Mouse (Mus musculus) bone marrow, adult 2 months (tissue): ENCODE data around the gene Myod1. TPM values are rescaled to one million over a fixed set of nuclear protein-coding genes. Genes with fewer than 3 reads are reported as not detected.
A peak's percentile ranks its signal among the peaks of the same experiment; 100 is the strongest.

Experiments
- H3K27ac ChIP-seq: fragments of 200-500 bp; 2 replicates; pipeline ENCODE4 v1.5.1; 2012; ENCODE audit warnings: low read depth, mild to moderate bottlenecking, control low read depth, inconsistent platforms, low read length; ENCODE audit not compliant: control insufficient read depth, poor library complexity, insufficient read depth
- H3K4me1 ChIP-seq: fragments of 200-500 bp; 2 replicates; pipeline ENCODE4 v1.6.1; 2011; ENCODE audit warnings: low read length; ENCODE audit not compliant: control insufficient read depth, insufficient read depth
- H3K4me3 ChIP-seq: fragments of 200-500 bp; replicated peaks from 2 replicates; pipeline ENCODE3; 2011; ENCODE audit warnings: mild to moderate bottlenecking, low read depth, low read length, control low read depth; ENCODE audit not compliant: control insufficient read depth
- CTCF ChIP-seq: fragments of 200-500 bp; IDR thresholded peaks from 2 replicates; pipeline ENCODE4 v1.5.1; 2011; ENCODE audit warnings: low read length, control low read depth; ENCODE audit not compliant: control insufficient read depth, insufficient read depth
- POLR2A ChIP-seq: fragments of 200-500 bp; IDR thresholded peaks from 2 replicates; pipeline ENCODE4 v1.6.1; 2011; ENCODE audit warnings: low read depth, mild to moderate bottlenecking, control low read depth, low read length, borderline replicate concordance; ENCODE audit not compliant: control insufficient read depth
- WGBS: fragments of 180-500 bp; shearing (Covaris S2); methylation state at CpG from one replicate; pipeline ENCODE4 v1.1.7; 2018; 5-methylcytosine and 5-hydroxymethylcytosine counted together
- polyA plus RNA-seq: library from polyadenylated mRNA; stranded (reverse); fragments of >200 nt; gene quantifications from 2 replicates; pipeline ENCODE4 v1.2.4, GENCODE M21; 2011; ENCODE audit warnings: low replicate concordance; ENCODE audit not compliant: missing spikeins, insufficient read depth, insufficient read length

Gene Myod1
- polyA plus RNA-seq, 1 experiment, result not detected

DNA sequence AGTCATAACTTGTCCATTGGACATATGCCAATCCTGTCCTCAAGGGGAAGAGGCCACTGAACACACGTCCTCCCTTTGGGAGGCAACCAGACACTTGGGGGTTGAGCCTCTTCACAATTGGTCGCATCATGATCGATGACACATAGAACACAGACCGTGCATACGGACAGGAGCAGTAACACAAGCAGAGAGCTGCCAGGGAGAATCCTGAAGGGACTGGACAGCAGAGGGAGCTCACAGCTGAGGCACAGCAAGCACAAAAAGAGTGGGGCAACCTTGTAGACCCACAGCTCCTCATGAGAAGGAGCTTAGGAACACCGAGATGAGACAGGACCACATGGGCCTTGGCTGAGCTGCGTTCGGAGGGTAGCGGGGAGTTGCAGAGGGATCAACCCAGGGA lies 4.4 kb downstream of the Myod1 start:
- Histone ChIP-seq H3K4me3 (no peak overlapping the region), H3K27ac (no peak overlapping the region), H3K4me1 (no peaks in the 10 kb centered on the region)
- WGBS, result 61% methylated on average over 9 of the region's 9 CpGs
- TF ChIP-seq CTCF (peak; percentile 25; the same call in 1 of the 2 replicates), POLR2A (no peak)

DNA sequence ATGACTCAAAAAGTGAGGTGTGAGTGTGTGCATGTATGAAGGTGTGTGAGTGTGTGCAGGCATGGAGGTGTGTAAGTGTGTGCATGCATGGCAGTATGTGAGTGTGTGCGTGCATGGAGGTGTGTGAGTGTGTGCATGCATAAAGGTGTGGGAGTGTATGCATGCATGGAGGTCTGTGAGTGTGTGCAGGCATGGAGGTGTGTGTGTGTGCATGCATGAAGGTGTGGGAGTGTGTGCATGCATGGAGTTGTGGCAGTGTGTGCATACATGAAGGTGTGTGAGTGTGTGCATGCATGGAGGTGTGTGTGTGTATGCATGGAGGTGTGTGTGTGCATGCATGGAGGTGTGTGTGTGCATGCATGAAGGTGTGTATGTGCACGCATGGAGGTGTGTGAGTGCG lies 11.2 kb downstream of the Myod1 start:
- Histone ChIP-seq H3K4me3 (no peak overlapping the region), H3K4me1 (peaks cover 5% of the 10 kb centered on the region; the same call in 1 of the 2 replicates), H3K27ac (no peak overlapping the region)
- WGBS, result 78% methylated on average over 3 of the region's 3 CpGs
- no peak for TF ChIP-seq CTCF
- TF ChIP-seq POLR2A, result no peak

DNA sequence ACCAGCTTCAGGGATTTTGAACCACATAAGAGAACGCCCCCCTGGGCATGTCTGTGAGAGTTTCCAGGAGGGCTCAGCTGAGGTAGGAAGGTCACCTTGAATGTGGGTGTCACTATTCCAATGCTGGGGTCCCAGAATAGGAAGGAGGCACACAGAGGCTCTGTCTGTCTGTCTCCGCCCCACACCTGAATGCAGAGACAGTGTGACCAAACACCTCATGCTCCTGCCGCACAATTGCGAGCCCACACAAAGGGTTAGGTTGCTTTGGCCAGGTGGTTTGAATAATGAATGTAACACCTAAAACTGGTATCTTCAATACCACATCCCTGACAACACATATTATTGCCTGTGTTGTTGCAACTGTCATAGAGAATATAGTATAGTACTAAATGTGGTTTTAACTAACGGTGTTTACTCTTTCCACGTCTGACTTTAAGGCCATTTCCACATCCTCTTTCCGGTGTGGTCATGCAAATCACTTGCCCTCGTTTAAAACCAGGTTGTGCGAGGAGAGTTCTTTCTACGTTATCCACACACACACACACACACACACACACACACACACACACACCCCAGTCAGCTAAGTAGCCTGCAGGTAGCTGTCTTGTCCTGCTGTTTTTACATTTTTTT lies 13.3 kb downstream of the Myod1 start:
- H3K27ac ChIP-seq, result 0 out of 2 replicates have a peak overlapping the region, but pooled peaks have one; percentile 18
- no peak for TF ChIP-seq POLR2A
- no peak for TF ChIP-seq CTCF
- H3K4me3 ChIP-seq, result no peak overlapping the region
- H3K4me1 ChIP-seq, result peaks cover 5% of the 10 kb centered on the region; the same call in 1 of the 2 replicates
- 21% methylated on average over 10 of the region's 10 CpGs for WGBS

DNA sequence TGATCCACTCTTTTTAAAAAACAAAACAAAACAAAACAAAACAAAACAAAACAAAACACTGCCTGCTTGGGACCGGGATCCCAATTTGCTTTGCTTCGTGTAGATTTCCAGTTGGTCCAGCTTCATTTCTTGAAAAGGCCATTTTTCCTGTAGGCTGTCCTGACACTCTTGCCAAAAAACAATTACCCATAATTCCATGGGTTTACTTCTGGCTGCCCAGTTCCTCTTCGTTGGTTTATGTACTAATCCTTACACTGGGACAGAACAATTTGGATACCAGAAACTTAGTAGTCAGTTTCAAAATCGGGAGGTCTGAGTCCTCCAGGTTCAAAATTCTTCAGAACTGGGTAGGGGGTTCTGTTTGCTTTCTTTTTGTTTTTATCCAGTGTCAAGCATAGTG lies 14.0 kb downstream of the Myod1 start:
- WGBS, result 28% methylated on average over 4 of the region's 4 CpGs
- Histone ChIP-seq H3K4me3 (no peak overlapping the region), H3K27ac (no peak overlapping the region), H3K4me1 (peaks cover 5% of the 10 kb centered on the region; the same call in 1 of the 2 replicates)
- TF ChIP-seq CTCF, result no peak
- TF ChIP-seq POLR2A, result no peak

DNA sequence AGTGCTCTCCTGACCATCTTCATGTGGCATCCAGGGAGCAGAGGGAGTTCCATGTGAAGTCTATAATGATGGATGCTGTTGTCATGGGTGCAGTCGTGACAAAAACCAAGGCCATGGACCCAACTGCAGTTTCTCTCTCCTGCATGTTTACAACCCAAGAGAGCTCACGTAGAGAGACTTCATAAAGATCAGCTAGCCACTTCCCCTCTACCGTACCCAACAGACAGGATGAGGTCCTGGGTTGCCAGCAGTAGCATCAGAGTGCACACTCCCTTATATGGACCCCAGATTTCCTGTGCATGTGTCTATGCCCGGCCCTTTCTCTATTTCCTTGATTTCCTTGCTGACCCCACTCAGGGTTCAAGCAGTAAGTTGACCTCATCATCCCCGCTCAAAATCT lies 15.4 kb downstream of the Myod1 start:
- Histone ChIP-seq H3K4me1 (peaks cover 5% of the 10 kb centered on the region; the same call in 1 of the 2 replicates), H3K4me3 (no peak overlapping the region), H3K27ac (peak overlapping the region; percentile 44)
- no peak for TF ChIP-seq CTCF
- no peak for TF ChIP-seq POLR2A
- WGBS, result 3% methylated on average over 5 of the region's 5 CpGs

DNA sequence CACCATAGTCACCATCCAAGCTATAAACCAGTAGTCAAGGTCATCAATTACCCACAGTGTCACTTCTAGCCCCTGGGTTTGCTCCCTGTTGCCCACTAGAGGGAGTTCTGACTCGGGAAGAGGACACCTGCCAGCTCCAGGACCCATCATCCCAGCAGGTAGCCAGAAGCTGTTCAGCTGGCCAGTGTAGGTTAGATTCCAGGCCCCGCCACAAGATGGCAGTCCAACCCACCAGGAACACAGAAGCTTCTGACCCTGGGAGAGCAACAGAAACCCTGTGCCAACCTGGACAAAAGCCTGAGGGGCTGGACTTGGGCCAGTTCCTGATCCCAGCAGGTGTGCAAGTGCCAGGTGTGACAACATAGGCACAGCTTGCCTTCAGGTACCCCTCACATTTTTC lies 16.8 kb downstream of the Myod1 start:
- Histone ChIP-seq H3K4me1 (peaks cover 4% of the 10 kb centered on the region; the same call in 1 of the 2 replicates), H3K4me3 (no peak overlapping the region), H3K27ac (no peak overlapping the region)
- WGBS, result 0% methylated on average over 2 of the region's 2 CpGs
- no peak for TF ChIP-seq POLR2A
- peak; percentile 86 for TF ChIP-seq CTCF

DNA sequence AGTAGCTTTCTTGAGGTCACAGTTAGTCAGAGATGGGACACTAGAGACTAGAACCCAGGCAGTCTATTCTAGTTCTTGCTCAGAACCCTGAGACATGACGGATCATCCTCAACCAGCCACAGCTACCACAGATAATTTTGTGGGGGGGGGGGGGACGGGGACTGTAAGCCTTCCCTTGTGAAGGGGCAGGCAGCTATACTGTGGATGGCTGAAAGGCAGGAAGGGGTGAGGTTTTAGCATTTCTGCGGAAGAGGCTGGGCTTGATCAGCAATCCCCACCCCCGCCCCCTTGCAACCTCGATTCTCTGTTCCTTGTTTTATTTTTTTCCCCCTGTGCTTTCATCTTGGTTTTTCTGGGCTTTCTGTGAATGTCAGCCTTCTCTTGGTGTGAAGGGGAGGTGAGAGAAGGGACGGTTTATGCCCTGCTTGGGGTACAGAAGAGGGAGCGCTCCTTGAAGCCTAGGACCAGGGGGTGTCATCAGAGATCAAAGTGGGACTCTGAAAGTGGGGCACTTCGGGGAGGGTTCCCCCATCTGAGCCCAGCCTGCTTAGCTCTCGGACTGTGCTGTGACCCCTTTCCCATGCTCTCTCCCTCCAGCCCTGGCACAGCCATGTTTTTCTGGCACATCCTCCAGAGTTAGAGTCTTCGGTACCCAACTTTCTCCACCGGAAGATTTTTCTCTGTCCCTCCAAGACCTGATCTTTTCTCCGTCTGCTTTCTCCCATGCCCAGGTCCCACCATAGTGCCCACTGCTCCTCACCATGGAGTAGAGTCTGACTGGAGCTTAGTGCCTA lies 17.6 kb downstream of the Myod1 start:
- TF ChIP-seq CTCF (no peak), POLR2A (no peak)
- Histone ChIP-seq H3K4me1 (peaks cover 4% of the 10 kb centered on the region; the same call in 1 of the 2 replicates), H3K4me3 (no peak overlapping the region), H3K27ac (no peak overlapping the region)
- WGBS, result 16% methylated on average over 12 of the region's 12 CpGs

DNA sequence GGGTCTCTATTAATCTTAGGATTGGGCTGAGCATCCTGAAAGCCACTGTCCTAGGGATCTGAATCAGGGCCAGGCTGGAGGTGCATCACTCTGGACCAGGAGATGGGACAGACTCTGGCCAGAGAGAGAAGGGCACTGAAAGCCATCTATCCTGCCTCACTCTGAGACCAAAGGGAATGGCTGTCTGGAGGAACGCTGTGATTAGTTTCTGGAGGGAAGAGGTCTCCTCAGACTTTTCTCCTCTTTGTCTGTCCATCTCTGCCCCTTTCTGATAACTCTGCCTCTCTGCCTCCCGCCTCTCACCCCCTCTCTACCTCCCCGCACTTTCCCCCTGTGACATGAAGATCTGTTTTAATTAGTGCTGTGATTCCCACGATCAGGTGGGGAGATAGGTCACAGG lies 18.7 kb downstream of the Myod1 start:
- peaks cover 4% of the 10 kb centered on the region; the same call in 1 of the 2 replicates for H3K4me1 ChIP-seq
- WGBS, result 58% methylated on average over 4 of the region's 4 CpGs
- no peak overlapping the region for H3K4me3 ChIP-seq
- H3K27ac ChIP-seq, result no peak overlapping the region
- TF ChIP-seq CTCF (no peak), POLR2A (no peak)
